Mouse (Mus musculus) forebrain, embryonic 16.5 days (tissue): ENCODE data around the gene Atp6v1a. TPM values are rescaled to one million over a fixed set of nuclear protein-coding genes. Genes with fewer than 3 reads are reported as not detected.

Experiments used
- ATAC-seq: fragments of 200-750 bp; cut with Nextera tagmentation; 2 replicates; pipeline ENCODE4 v1.8.0; 2017; ENCODE audit warnings: mild to moderate bottlenecking, moderate library complexity
- H3K27ac ChIP-seq: fragments of 300-500 bp; sonication (generic); 2 replicates; pipeline ENCODE4 v1.5.1; 2014; ENCODE audit warnings: low read length, control low read depth
- H3K27me3 ChIP-seq: fragments of 300-500 bp; sonication (generic); replicated peaks from 2 replicates; pipeline ENCODE4 v1.6.1; 2014; ENCODE audit warnings: low read length; ENCODE audit not compliant: control insufficient read depth, insufficient read depth
- H3K36me3 ChIP-seq: fragments of 300-500 bp; sonication (generic); 2 replicates; pipeline ENCODE4 v1.6.1; 2014; ENCODE audit not compliant: control insufficient read depth, insufficient read depth
- H3K4me1 ChIP-seq: fragments of 300-500 bp; sonication (generic); replicated peaks from 2 replicates; pipeline ENCODE4 v1.6.1; 2014; ENCODE audit warnings: low read length; ENCODE audit not compliant: control insufficient read depth, insufficient read depth
- H3K4me2 ChIP-seq: fragments of 300-500 bp; sonication (generic); 2 replicates; pipeline ENCODE4 v1.6.1; 2014; ENCODE audit warnings: mild to moderate bottlenecking, low read length, control low read depth
- H3K4me3 ChIP-seq: fragments of 300-500 bp; sonication (generic); replicated peaks from 2 replicates; pipeline ENCODE4 v1.5.1; 2014; ENCODE audit warnings: mild to moderate bottlenecking, low read length, control low read depth
- H3K9ac ChIP-seq: fragments of 300-500 bp; sonication (generic); replicated peaks from 2 replicates; pipeline ENCODE4 v1.6.1; 2014; ENCODE audit warnings: low read depth, low read length, control low read depth
- H3K9me3 ChIP-seq: fragments of 300-500 bp; sonication (generic); 2 replicates; pipeline ENCODE4 v1.6.1; 2016; ENCODE audit warnings: low read length; ENCODE audit not compliant: control insufficient read depth
- WGBS: fragments of 180-500 bp; shearing (Covaris S2); extraction: QIAGEN DNeasy Blood & Tissue Kit; methylation state at CpG from one replicate; pipeline ENCODE4 v1.1.7; 2014; 5-methylcytosine and 5-hydroxymethylcytosine counted together
- polyA plus RNA-seq: library from polyadenylated mRNA; unstranded; fragments of >200 nt; fragmentation: Nextera tagmentation; extraction: Ambion mirVana; gene quantifications from 2 replicates; pipeline ENCODE4 v1.2.1, GENCODE M21; 2015

The Atp6v1a gene
- polyA plus RNA-seq, result 120 and 122 TPM in 2 replicates

DNA sequence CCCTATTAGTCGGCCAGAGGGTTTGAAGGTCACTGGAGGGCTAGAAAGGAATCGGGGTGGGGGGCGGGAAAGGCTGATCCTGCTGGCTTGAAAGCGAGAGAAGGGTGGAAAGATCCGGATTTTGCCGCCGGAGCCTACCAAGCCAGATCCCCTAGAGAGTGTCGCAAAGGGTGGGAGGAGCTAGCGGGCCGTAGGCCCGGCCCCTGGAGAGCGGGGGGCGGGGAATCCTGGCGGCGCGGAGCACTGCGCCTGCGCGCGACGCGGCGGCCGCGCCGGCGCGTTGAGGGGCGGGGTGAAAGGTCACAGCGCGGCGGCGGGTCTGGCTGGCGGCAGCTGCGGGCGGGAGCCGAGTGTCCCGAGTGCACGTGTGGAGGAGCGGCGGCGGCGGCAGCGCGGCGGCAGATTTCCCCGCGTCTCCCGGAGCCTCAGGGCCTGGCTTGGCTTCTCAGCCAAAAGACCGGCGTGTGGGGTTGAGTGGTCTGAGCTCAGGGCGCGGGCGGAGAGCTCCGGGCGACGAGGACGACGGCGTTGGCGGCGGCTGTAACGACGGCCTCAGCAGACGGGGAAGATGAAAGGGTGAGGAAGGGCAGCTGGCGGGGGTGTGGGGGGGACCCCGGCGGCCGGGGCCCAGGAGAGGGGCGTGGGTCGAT lies at the start of gene Atp6v1a, which contains the start of gene Naa50:
Gene Atp6v1a (minus strand): TSS at position 170 of the 650 bp plus-strand sequence.
Gene Naa50 (plus strand): TSS at position 295 of the 650 bp plus-strand sequence.
- WGBS, result 0% methylated on average over 66 of the region's 71 CpGs
- H3K4me3 ChIP-seq, result peak within 1 kb of the TSS; percentile 88
- H3K9me3 ChIP-seq, result no peaks in the 10 kb centered on the region
- no peaks in the 10 kb centered on the region for H3K27me3 ChIP-seq
- no peaks in the 10 kb centered on the region for H3K36me3 ChIP-seq
- peak within 1 kb of the TSS; percentile 88 for H3K9ac ChIP-seq
- peak within 1 kb of the TSS; percentile 98 for H3K27ac ChIP-seq
- ATAC-seq, result peak; percentile 89
- peak within 1 kb of the TSS; percentile 66 for H3K4me2 ChIP-seq
- H3K4me1 ChIP-seq, result peaks cover 15% of the 10 kb centered on the region

DNA sequence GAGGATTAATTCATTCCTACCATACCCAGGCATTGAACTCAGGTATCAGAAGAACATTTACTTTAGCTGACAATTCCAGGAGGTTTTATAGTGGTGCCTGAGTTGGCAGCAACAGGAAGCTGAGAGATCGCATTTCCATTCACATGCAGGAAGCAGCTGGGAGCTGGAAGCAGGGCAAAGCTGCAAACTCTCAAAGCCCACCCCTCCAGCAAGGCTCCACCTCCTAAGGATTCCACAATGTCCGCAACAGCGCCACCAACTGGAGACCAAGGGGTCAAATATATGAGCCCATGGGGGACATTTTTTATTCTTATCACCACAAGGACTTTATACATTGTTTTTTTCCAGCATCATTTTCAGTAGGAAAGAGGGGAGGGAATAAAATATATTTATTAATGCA lies 49.3 kb upstream of the Atp6v1a start:
- Histone ChIP-seq H3K4me3 (no peak overlapping the region), H3K27ac (no peak overlapping the region), H3K27me3 (no peaks in the 10 kb centered on the region), H3K36me3 (no peaks in the 10 kb centered on the region), H3K9me3 (no peaks in the 10 kb centered on the region), H3K9ac (no peak overlapping the region), H3K4me1 (no peaks in the 10 kb centered on the region), H3K4me2 (no peak overlapping the region)
- 91% methylated on average over 3 of the region's 3 CpGs for WGBS
- no peak for ATAC-seq

DNA sequence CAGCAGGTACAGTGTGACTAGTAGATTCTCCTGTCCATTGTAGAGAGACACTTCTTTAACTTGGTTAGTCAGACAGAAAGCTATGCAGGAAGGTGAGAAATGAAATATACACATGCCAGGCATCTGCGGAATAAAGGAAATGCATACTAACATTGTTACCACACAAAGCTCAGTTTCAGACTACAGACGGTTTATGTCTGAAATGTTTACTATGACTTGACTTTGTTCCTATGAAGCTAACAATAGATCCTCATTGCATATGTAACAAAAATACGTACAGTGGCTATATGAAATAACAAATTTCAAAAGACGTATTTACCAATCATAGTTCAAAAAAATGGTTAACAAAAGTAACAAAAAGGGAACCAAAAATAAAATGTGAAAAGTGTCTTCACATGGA lies 47.7 kb upstream of the Atp6v1a start:
- H3K9ac ChIP-seq, result no peak overlapping the region
- H3K9me3 ChIP-seq, result no peaks in the 10 kb centered on the region
- H3K36me3 ChIP-seq, result no peaks in the 10 kb centered on the region
- no peak for ATAC-seq
- H3K4me3 ChIP-seq, result no peak overlapping the region
- H3K27me3 ChIP-seq, result no peaks in the 10 kb centered on the region
- WGBS, result 92% methylated on average over 4 of the region's 4 CpGs
- no peak overlapping the region for H3K4me2 ChIP-seq
- H3K27ac ChIP-seq, result no peak overlapping the region
- H3K4me1 ChIP-seq, result no peaks in the 10 kb centered on the region

DNA sequence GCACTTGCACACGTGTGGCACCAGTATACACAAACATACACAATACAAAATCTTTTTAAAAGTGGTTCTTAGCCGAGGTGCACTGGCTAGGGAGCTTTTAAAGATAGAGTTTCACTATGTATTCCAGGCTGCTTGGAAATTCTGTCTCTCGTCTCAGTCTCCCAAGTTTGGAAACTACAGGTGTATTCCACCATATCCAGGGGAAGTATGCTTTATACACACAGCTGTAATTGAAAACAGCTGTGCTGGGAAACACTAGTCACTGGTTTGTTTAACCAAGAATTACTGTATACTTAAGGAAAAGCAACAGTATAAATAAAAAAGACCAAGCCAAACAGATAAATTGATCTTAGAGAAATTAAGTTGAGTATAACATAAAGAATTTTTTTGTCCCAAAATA lies 45.3 kb upstream of the Atp6v1a start:
- Histone ChIP-seq H3K36me3 (no peaks in the 10 kb centered on the region), H3K9me3 (no peaks in the 10 kb centered on the region), H3K4me3 (no peak overlapping the region), H3K27me3 (no peaks in the 10 kb centered on the region), H3K9ac (no peak overlapping the region), H3K4me1 (no peaks in the 10 kb centered on the region), H3K4me2 (no peak overlapping the region), H3K27ac (no peak overlapping the region)
- 86% methylated on average over 3 of the region's 3 CpGs for WGBS
- no peak for ATAC-seq

DNA sequence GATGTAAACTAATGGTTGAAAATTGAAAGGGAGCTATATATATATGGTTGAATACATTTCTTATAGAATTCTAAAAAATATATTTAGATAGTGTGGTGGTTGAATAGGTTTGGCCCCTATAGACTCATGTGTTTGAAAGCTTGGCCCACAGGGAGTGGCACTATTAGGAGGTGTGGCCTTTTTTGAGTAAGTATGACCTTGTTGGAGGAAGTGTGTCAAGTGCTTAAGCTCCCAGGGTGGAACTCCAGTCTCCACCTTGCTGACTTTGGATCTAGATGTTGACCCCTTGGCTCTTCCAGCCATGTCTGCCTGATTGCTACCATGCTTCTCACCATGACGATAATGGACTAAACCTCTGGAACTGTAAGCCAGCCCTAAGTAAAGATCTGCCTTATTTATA lies 43.1 kb upstream of the Atp6v1a start:
- H3K36me3 ChIP-seq, result no peaks in the 10 kb centered on the region
- H3K4me1 ChIP-seq, result no peaks in the 10 kb centered on the region
- ATAC-seq, result no peak
- H3K4me2 ChIP-seq, result no peak overlapping the region
- no peaks in the 10 kb centered on the region for H3K9me3 ChIP-seq
- 97% methylated on average over 1 of the region's 1 CpGs for WGBS
- H3K27me3 ChIP-seq, result no peaks in the 10 kb centered on the region
- no peak overlapping the region for H3K9ac ChIP-seq
- H3K27ac ChIP-seq, result no peak overlapping the region
- no peak overlapping the region for H3K4me3 ChIP-seq

DNA sequence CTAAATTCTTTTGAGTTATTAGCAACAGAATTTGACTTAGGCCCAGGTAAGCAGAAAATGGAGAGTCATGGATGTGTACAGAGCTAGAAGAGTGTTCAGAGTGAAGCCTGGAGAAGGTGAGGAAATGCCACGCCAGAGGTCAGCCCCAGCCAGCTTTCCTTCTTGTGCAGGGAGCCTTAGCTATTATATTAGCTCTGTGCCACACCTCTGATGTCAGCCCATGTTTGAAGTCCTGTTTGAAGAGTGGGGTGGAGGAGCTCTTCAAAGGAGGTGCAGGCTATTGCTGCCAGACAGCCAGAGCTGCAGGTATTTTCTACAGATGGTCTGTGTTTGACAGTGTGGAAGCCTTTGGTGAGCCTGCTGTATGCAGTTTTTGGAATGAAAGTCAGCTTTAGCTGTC lies 39.0 kb upstream of the Atp6v1a start:
- peaks cover 12% of the 10 kb centered on the region for H3K4me1 ChIP-seq
- WGBS, result 68% methylated on average over 1 of the region's 1 CpGs
- H3K4me3 ChIP-seq, result no peak overlapping the region
- no peak overlapping the region for H3K9ac ChIP-seq
- H3K4me2 ChIP-seq, result no peak overlapping the region
- H3K9me3 ChIP-seq, result no peaks in the 10 kb centered on the region
- no peaks in the 10 kb centered on the region for H3K27me3 ChIP-seq
- no peak for ATAC-seq
- no peaks in the 10 kb centered on the region for H3K36me3 ChIP-seq
- H3K27ac ChIP-seq, result no peak overlapping the region

DNA sequence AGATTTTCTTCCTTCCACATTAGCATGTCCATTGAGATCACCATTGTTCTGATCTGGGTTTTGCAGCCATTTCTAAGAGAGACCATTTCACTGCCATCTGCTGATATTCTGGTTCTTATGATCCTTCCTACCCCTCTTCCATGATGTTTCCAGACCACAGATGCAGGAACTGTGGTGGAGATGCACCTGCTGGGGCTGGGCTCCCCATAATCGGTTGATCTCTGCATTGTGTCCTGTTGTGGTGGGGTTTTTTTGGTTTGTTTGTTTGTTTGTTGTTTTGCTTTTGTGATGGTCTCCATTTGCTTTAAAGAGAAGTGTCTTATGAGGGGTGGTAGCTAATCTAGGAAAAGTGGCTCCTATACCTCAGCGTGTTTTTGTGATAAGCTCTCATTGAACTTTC lies 37.0 kb upstream of the Atp6v1a start:
- no peak overlapping the region for H3K4me3 ChIP-seq
- no peaks in the 10 kb centered on the region for H3K27me3 ChIP-seq
- H3K4me1 ChIP-seq, result peaks cover 12% of the 10 kb centered on the region
- ATAC-seq, result no peak
- 98% methylated on average over 2 of the region's 2 CpGs for WGBS
- H3K27ac ChIP-seq, result no peak overlapping the region
- H3K36me3 ChIP-seq, result no peaks in the 10 kb centered on the region
- no peak overlapping the region for H3K4me2 ChIP-seq
- no peak overlapping the region for H3K9ac ChIP-seq
- no peaks in the 10 kb centered on the region for H3K9me3 ChIP-seq

DNA sequence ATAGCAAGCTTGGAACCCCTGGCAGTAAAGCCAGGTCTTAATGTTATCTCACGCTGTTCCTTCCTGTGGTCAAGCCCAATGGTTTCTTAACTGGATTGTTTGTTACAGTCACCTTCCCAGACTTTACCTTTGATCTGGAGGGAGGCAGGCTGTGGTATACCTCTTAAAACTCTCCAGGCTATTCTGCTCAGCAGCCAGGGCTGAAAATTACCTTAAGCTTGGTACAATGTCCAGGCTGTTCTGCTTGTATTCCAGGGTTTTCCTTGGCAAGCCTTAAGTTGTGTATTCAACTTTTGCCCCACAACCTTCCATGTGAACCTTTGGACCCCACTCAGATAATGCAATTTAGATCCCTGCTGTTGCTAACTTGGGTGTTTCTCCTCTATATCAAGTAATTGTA lies 35.5 kb upstream of the Atp6v1a start:
- no peak overlapping the region for H3K4me2 ChIP-seq
- no peaks in the 10 kb centered on the region for H3K36me3 ChIP-seq

DNA sequence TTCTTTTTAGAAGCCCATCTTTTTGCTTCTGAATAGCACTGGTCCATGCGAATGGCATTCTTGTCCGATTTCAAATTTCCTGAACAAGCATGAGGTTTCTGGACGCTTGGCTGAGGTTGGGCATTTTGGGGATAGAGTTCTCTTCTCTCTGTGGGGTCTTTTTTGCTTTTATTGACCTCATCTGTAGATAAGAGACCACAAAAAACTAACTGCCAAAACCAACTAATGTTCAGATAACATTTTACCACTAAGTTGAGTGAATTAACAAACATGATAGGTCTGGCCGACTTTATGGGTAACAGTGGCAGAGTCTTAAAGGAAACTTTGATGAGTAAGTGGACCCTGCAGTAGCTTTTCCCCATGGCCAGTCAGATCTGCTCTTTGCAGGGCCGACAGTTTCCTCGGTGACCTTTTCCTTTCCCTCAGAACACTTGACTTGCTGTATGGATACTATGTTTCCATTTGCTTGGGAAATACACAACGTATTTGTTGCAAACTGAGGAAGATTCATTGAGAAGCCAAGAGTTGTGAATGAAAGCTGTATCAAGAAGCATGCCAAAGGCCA lies 34.5 kb upstream of the Atp6v1a start:
- H3K4me1 ChIP-seq, result peaks cover 12% of the 10 kb centered on the region
- no peak for ATAC-seq
- peak overlapping the region; percentile 58 for H3K4me2 ChIP-seq
- WGBS, result 29% methylated on average over 7 of the region's 7 CpGs
- peak overlapping the region; percentile 59 for H3K4me3 ChIP-seq
- H3K36me3 ChIP-seq, result no peaks in the 10 kb centered on the region
- no peaks in the 10 kb centered on the region for H3K9me3 ChIP-seq
- H3K9ac ChIP-seq, result peak overlapping the region; percentile 92
- no peak overlapping the region for H3K27ac ChIP-seq
- H3K27me3 ChIP-seq, result no peaks in the 10 kb centered on the region

More for the DNA sequence above, 35.5 kb upstream of the Atp6v1a start:
- no peak for ATAC-seq
- no peaks in the 10 kb centered on the region for H3K9me3 ChIP-seq
- H3K4me3 ChIP-seq, result no peak overlapping the region
- peaks cover 12% of the 10 kb centered on the region for H3K4me1 ChIP-seq
- 71% methylated on average over 1 of the region's 1 CpGs for WGBS
- H3K27me3 ChIP-seq, result no peaks in the 10 kb centered on the region
- no peak overlapping the region for H3K27ac ChIP-seq
- H3K9ac ChIP-seq, result no peak overlapping the region
